Mouse (Mus musculus) stomach, embryonic 15.5 days (tissue): Measurements from ENCODE around the gene Ndst2. TPM values are rescaled to one million over a fixed set of nuclear protein-coding genes. Genes with fewer than 3 reads are reported as not detected.
A peak's percentile ranks its signal among the peaks of the same experiment; 100 is the strongest.

Source experiments
- ATAC-seq: fragments of 200-750 bp; cut with Nextera tagmentation; 2 replicates; pipeline ENCODE4 v1.8.0; 2017; ENCODE audit warnings: low read depth, moderate number of reproducible peaks, moderate TSS enrichment; ENCODE audit not compliant: insufficient read depth, low FRiP score
- H3K27ac ChIP-seq: fragments of 300-500 bp; sonication (generic); 2 replicates; pipeline ENCODE4 v1.5.1; 2015; ENCODE audit warnings: mild to moderate bottlenecking, inconsistent platforms
- H3K27me3 ChIP-seq: fragments of 300-500 bp; sonication (generic); replicated peaks from 2 replicates; pipeline ENCODE4 v1.6.1; 2015; ENCODE audit warnings: inconsistent platforms
- H3K36me3 ChIP-seq: fragments of 300-500 bp; sonication (generic); 2 replicates; pipeline ENCODE4 v1.6.1; 2015; ENCODE audit warnings: inconsistent platforms
- H3K4me1 ChIP-seq: fragments of 300-500 bp; sonication (generic); 2 replicates; pipeline ENCODE4 v1.6.1; 2015; ENCODE audit warnings: inconsistent platforms
- H3K4me2 ChIP-seq: fragments of 300-500 bp; sonication (generic); 2 replicates; pipeline ENCODE4 v1.6.1; 2015; ENCODE audit warnings: mild to moderate bottlenecking, inconsistent platforms
- H3K4me3 ChIP-seq: fragments of 300-500 bp; sonication (generic); replicated peaks from 2 replicates; pipeline ENCODE4 v1.5.1; 2015; ENCODE audit warnings: inconsistent platforms
- H3K9ac ChIP-seq: fragments of 300-500 bp; sonication (generic); 2 replicates; pipeline ENCODE4 v1.6.1; 2015; ENCODE audit warnings: inconsistent platforms
- H3K9me3 ChIP-seq: fragments of 300-500 bp; sonication (generic); 2 replicates; pipeline ENCODE4 v1.6.1; 2016; ENCODE audit warnings: inconsistent platforms
- WGBS: fragments of 180-500 bp; shearing (Covaris S2); methylation state at CpG from one replicate; pipeline ENCODE4 v1.1.7; 2015; 5-methylcytosine and 5-hydroxymethylcytosine counted together
- polyA plus RNA-seq: library from polyadenylated mRNA; unstranded; fragments of >200 nt; fragmentation: Nextera tagmentation; extraction: Ambion mirVana; gene quantifications from 2 replicates; pipeline ENCODE4 v1.2.1, GENCODE M21; 2015

Gene Ndst2
- polyA plus RNA-seq, 1 experiment from 2014 or later: 22.3 TPM

DNA sequence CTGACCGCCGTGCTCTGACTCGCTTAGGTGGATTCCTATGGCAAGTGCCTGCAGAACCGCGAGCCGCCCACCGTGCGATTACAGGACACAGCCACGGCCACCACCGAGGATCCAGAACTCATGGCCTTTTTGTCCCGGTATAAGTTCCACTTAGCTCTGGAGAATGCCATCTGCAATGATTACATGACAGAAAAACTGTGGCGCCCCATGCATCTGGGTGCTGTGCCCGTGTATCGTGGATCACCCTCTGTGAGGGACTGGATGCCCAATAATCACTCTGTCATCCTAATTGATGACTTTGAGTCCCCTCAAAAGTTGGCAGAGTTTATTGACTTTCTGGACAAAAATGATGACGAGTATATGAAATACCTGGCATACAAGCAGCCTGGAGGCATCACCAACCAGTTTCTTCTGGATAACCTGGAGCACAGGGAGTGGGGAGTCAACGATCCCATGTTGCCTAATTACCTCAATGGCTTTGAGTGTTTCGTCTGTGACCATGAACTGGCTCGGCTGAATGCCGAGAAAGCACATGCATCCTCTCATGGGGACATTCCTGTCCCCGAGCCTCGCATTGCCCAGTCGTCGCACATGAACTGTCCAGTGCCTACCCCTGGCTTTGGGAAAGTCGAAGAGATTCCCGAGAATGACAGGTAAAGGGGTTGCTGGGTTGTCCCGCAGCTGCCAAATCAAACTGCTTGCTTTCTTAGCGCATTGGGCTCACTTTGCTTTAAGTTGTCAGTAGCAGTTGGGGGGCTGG lies 38.4 kb downstream of the Ndst2 start:
- Histone ChIP-seq H3K36me3 (peaks cover 26% of the 10 kb centered on the region), H3K27ac (peak overlapping the region; percentile 97), H3K4me1 (peaks cover 21% of the 10 kb centered on the region), H3K9me3 (no peaks in the 10 kb centered on the region), H3K9ac (peak overlapping the region; percentile 75), H3K27me3 (no peaks in the 10 kb centered on the region), H3K4me3 (peak overlapping the region; percentile 76), H3K4me2 (peak overlapping the region; percentile 72)
- no peak for ATAC-seq
- 11% methylated on average over 27 of the region's 27 CpGs for WGBS

DNA sequence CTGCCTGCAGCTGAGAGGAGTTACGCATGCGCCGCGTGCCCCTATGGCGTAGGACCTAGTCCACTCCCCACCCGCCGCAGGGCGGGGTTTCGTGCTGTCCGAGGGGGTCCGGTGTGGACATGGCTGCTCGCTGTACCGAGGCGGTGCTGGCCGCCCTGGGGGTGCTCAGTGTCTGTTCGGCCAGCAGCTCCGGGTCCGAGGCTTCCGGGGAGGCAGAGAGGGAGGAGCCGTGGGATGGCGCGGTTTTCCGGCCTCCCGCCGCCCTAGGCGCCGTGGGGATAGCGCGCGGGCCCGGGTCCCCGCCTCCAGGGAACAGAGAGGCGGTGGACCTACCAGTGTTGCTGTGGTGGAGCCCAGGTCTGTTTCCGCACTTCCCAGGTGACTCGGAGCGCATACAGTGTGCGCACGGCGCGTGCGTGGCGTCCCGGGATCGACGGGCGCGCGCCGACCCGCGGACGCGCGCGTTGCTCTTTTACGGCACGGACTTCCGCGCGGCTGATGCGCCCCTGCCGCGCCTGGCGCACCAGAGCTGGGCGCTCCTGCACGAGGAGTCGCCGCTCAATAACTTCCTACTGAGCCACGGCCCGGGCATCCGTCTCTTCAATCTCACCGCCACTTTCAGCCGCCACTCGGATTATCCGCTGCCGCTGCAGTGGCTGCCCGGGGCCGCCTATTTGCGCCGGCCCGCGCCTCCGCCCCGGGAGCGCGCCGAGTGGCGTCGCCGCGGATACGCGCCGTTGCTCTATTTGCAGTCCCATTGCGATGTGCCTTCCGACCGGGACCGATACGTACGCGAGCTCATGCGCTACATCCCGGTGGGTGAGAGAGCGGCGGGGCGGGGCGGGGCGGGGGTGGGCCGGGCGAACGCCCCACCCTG lies 39.2 kb downstream of the Ndst2 start, which contains the start of gene Fut11:
Gene Fut11 (plus strand): TSS at position 85 of the 877 bp plus-strand sequence.
- peaks cover 32% of the 10 kb centered on the region for H3K36me3 ChIP-seq
- H3K4me3 ChIP-seq: peak within 1 kb of the TSS; percentile 76
- no peaks in the 10 kb centered on the region for H3K9me3 ChIP-seq
- WGBS: under 1% methylated on average over 107 of the region's 111 CpGs
- H3K4me2 ChIP-seq: peak within 1 kb of the TSS; percentile 72
- peak; percentile 92 for ATAC-seq
- H3K4me1 ChIP-seq: peaks cover 21% of the 10 kb centered on the region
- H3K27ac ChIP-seq: peak within 1 kb of the TSS; percentile 97
- no peaks in the 10 kb centered on the region for H3K27me3 ChIP-seq
- peak within 1 kb of the TSS; percentile 75 for H3K9ac ChIP-seq

DNA sequence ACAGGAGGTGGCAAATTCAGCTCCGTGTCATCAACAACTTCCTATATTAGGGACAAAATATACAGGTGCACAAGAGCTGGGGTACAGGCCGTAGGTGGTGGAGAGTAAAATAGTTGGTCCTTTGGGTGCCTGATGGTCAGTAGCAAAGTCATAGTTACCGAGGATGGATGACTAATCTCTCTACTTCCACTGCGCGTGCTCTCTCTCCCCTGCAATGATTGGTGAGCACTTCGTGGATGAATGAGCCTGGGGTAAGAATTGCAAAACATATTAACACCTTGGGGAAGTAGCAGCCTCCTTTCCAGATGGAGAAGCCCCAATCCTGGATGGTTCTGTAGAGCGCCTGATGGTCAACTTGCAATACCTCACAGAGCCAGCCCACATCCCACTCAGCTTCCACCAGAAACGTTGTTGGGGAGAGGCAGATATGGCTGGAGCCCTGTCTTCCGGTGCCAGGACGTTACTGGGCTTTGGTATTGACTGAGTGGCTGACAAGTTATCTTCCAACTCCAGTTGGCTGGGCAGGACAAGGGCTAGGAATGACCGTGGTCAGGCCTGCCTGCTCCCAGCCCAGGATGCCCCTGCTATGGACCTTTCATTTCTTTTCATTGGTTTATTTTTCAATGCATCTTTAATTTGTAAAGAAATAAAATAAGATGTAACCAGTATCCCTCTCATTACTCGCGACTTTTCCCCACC lies 40.0 kb downstream of the Ndst2 start:
- Histone ChIP-seq H3K9me3 (no peaks in the 10 kb centered on the region), H3K36me3 (peaks cover 40% of the 10 kb centered on the region), H3K4me2 (peak overlapping the region; percentile 72), H3K4me1 (peaks cover 16% of the 10 kb centered on the region), H3K27me3 (no peaks in the 10 kb centered on the region), H3K27ac (peak overlapping the region; percentile 97), H3K9ac (peak overlapping the region; percentile 75; the same call in 1 of the 2 replicates), H3K4me3 (peak overlapping the region; percentile 76)
- WGBS: 45% methylated on average over 13 of the region's 13 CpGs
- ATAC-seq: no peak; the same call in 1 of the 2 replicates

DNA sequence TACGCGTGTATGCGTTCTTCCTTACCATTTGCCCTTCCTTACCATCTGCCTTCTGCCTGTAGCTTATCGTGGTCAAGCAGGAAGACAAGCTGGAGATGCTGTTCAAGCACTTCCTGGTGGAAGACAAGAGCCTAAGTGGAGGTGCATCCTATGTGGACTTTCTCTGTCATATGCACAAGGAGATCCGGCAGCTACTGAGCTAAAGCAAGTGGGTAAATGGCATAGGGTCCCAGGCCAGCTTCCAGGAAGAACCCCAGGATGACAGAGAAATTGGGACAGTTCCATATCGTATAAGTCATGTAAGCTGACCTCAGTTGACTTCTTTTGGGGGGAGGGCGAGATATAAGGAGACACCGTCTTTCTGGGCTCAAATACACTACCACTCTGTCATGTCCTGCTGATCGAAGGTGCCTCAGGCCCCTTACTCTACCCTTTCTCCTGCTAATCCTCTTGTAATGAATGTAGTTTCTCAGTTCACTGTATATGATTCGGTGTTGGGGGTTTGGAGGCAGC lies 40.7 kb downstream of the Ndst2 start:
- Histone ChIP-seq H3K9ac (no peak overlapping the region), H3K4me3 (no peak overlapping the region), H3K27ac (no peak overlapping the region), H3K9me3 (no peaks in the 10 kb centered on the region), H3K36me3 (peaks cover 46% of the 10 kb centered on the region), H3K27me3 (no peaks in the 10 kb centered on the region), H3K4me1 (peaks cover 16% of the 10 kb centered on the region), H3K4me2 (no peak overlapping the region; the same call in 1 of the 2 replicates)
- no peak for ATAC-seq
- WGBS: 91% methylated on average over 10 of the region's 10 CpGs

DNA sequence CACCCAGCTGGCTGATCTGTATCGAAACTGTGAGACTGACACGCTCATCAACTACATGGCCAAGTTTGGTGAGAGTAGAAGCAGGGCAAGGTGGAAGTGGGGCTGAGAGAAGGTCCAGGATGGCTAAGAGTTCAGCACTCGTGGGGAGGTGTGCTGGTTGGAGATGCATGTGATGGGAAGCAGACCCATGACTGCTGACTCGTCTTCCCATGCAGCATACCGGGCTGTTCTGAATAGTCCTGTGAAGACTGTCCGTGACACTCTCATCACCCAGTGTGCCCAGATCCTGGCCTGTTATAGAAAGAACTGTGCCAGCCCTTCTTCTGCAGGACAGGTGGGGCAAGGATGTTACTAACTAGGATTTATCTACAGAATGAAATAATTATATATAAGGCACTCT lies 42.6 kb downstream of the Ndst2 start:
- no peak overlapping the region for H3K4me3 ChIP-seq
- H3K9me3 ChIP-seq: no peaks in the 10 kb centered on the region
- 90% methylated on average over 6 of the region's 6 CpGs for WGBS
- no peak overlapping the region for H3K4me2 ChIP-seq
- H3K9ac ChIP-seq: no peak overlapping the region
- peaks cover 65% of the 10 kb centered on the region for H3K36me3 ChIP-seq
- peaks cover 11% of the 10 kb centered on the region for H3K4me1 ChIP-seq
- H3K27ac ChIP-seq: no peak overlapping the region
- ATAC-seq: no peak
- H3K27me3 ChIP-seq: no peaks in the 10 kb centered on the region

DNA sequence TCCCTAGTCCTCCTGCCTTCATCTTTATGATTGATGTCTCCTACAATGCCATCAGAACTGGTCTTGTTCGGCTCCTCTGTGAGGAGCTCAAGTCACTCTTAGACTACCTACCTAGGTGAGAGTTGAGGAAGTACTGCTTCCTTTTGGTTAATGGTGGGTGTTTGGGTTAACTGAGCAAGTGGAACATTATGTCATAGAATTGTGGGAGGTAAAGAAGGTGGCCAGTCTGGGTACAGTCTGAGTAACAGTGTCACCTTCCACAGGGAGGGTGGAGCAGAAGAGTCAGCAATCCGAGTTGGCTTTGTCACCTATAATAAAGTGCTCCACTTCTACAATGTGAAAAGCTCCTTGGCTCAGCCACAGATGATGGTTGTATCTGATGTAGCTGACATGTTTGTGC lies 45.4 kb downstream of the Ndst2 start:
- H3K4me2 ChIP-seq: no peak overlapping the region

DNA sequence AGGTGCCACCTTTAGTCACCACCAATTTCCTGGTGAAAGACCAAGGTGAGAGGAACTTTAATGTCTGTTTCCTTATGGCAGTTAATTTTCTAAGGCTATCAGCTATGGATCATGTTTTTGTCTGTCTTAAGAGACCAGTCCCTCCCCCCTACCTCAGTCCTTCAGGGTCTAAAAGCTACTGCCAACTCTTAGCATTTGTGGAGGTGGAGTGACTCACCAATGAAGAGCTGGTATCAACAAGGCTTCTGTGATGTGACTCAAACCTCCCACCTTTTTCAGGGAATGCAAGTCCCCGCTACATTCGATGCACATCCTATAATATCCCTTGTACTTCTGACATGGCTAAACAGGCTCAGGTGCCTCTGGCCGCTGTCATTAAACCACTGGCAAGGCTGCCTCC lies 47.8 kb downstream of the Ndst2 start:
- ATAC-seq: no peak
- H3K9me3 ChIP-seq: no peaks in the 10 kb centered on the region
- H3K27me3 ChIP-seq: no peaks in the 10 kb centered on the region
- H3K4me1 ChIP-seq: no peaks in the 10 kb centered on the region
- 94% methylated on average over 3 of the region's 3 CpGs for WGBS
- H3K9ac ChIP-seq: no peak overlapping the region
- H3K27ac ChIP-seq: no peak overlapping the region
- H3K4me2 ChIP-seq: no peak overlapping the region
- H3K4me3 ChIP-seq: no peak overlapping the region
- peaks cover 93% of the 10 kb centered on the region for H3K36me3 ChIP-seq

More for the DNA sequence above, 45.4 kb downstream of the Ndst2 start:
- H3K36me3 ChIP-seq: peaks cover 92% of the 10 kb centered on the region
- WGBS: 79% methylated on average over 2 of the region's 2 CpGs
- H3K4me3 ChIP-seq: no peak overlapping the region
- no peaks in the 10 kb centered on the region for H3K27me3 ChIP-seq
- ATAC-seq: no peak
- no peak overlapping the region for H3K9ac ChIP-seq
- H3K4me1 ChIP-seq: no peaks in the 10 kb centered on the region
- no peak overlapping the region for H3K27ac ChIP-seq
- no peaks in the 10 kb centered on the region for H3K9me3 ChIP-seq

DNA sequence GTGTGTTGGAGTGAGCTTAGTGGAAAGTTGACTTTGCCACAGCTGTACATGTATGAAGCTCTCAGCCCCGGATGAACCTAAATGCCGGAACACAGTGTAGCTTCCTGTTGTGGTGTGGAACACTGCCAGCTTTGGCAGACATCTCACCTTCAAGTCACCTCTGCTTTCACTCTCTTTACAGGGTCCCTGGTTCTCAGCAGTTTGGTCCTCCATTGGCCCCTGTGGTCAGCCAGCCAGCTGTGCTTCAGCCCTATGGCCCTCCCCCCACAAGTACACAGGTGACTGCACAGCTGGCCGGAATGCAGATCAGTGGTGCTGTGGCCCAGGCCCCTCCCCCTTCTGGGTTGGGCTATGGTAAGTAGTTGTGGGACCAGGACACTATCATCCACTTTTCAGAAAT lies 51.9 kb downstream of the Ndst2 start:
- Histone ChIP-seq H3K9me3 (no peaks in the 10 kb centered on the region), H3K9ac (no peak overlapping the region), H3K36me3 (peaks cover 88% of the 10 kb centered on the region), H3K4me3 (no peak overlapping the region), H3K4me1 (no peaks in the 10 kb centered on the region), H3K27me3 (no peaks in the 10 kb centered on the region), H3K27ac (no peak overlapping the region), H3K4me2 (no peak overlapping the region)
- no peak for ATAC-seq
- 71% methylated on average over 3 of the region's 3 CpGs for WGBS

DNA sequence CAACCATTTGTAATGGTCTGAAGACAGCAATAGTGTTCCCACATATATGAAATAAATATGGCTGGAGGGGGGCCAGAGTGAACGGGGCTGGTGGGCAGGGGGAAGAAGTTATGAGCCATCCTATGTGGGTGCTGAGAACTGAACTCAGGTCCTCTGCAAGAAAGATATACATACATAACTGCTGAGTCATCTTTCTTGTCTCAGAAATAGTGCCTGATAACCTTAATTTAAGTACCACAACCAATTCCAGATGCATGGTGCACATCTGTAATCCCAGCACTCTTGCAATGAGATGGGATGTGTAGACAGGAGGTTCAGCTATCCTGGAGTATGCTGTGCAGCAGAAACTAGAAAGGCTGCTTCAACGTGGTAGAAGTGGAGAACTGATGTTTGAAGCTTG lies 52.6 kb downstream of the Ndst2 start:
- H3K9me3 ChIP-seq: no peaks in the 10 kb centered on the region
- 88% methylated on average over 2 of the region's 2 CpGs for WGBS
- no peak overlapping the region for H3K9ac ChIP-seq
- H3K4me3 ChIP-seq: no peak overlapping the region
- H3K36me3 ChIP-seq: peaks cover 84% of the 10 kb centered on the region
- H3K27ac ChIP-seq: no peak overlapping the region
- no peak overlapping the region for H3K4me2 ChIP-seq
- no peak for ATAC-seq
- H3K27me3 ChIP-seq: no peaks in the 10 kb centered on the region
- H3K4me1 ChIP-seq: no peaks in the 10 kb centered on the region

DNA sequence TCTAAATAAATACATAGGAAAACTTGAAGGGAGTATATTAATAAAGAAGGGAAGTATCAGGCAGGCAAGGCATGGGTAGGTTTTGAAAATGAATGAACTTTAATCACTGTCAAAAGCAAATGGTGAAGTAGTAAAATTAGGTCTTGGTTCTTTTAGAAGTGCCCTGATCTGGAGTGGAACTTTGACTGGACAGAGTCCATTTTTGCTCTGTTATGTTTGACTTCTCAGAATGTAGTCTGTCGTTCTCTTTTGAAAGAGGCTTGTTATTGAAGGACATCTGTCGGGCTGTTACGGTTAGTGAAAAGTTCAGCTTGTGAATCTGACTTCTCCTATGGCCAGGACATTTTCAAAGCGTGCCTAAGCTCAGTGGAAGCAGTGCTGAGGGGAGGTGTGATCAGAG lies 56.5 kb downstream of the Ndst2 start:
- peaks cover 55% of the 10 kb centered on the region for H3K36me3 ChIP-seq
- WGBS: 91% methylated on average over 4 of the region's 4 CpGs
- no peak overlapping the region for H3K4me2 ChIP-seq
- no peaks in the 10 kb centered on the region for H3K27me3 ChIP-seq
- H3K27ac ChIP-seq: no peak overlapping the region
- H3K9ac ChIP-seq: no peak overlapping the region
- H3K4me1 ChIP-seq: 0 out of 2 replicates have a peak, but pooled peaks cover 5% of the 10 kb centered on the region
- ATAC-seq: no peak
- H3K9me3 ChIP-seq: no peaks in the 10 kb centered on the region
- no peak overlapping the region for H3K4me3 ChIP-seq

DNA sequence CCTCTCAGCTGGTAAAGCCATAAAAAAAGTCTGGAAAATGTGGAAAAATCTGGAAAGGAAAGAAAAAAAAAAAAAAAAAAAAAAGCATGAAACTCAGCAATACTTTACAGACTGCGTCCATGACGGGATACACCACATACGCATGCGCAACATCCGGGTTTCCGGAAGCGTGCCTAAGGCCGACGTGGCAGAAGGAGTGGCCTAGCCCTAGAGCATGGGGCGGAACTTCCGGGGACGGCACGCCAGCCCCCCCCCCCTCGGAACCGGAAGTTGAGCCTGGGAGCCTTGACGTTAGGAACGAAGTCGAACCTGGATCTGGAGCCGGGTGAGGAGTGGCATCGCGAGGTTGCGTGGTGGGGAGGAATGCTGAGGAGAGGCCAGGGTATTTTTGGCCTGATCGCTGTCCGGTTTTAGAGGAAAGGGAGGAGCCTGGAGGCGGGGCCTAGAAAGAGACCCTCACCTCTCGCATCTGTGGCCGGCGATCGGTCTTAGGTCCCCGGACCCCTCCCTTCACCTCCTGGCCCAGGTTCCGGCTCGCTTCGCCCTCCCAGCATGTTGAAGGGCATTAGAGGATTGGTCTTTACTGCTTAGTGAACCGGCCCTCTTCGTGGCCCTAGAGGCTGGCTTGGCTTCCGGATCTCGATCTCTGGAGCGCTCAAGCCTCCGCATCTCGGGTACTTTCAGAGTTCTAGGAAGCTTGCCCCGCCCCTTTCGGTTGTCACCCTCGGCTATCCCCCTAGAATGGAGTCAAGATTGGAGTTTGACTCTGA lies 60.1 kb downstream of the Ndst2 start, which contains the start of gene Sec24c:
Gene Sec24c (plus strand): TSS at position 245 of the 770 bp plus-strand sequence.
- Histone ChIP-seq H3K4me2 (peak within 1 kb of the TSS; percentile 74), H3K4me1 (0 out of 2 replicates have a peak, but pooled peaks cover 5% of the 10 kb centered on the region), H3K27me3 (no peaks in the 10 kb centered on the region), H3K36me3 (peaks cover 24% of the 10 kb centered on the region), H3K27ac (peak within 1 kb of the TSS; percentile 97), H3K9ac (peak within 1 kb of the TSS; percentile 83), H3K9me3 (no peaks in the 10 kb centered on the region), H3K4me3 (peak within 1 kb of the TSS; percentile 77)
- under 1% methylated on average over 43 of the region's 43 CpGs for WGBS
- peak; percentile 96 for ATAC-seq
